Mouse (Mus musculus) liver, embryonic 11.5 days (tissue): ENCODE data around the gene Marc2. TPM values are rescaled to one million over a fixed set of nuclear protein-coding genes. Genes with fewer than 3 reads are reported as not detected.

Experiments used
- ATAC-seq: fragments of 200-750 bp; cut with Nextera tagmentation; replicated peaks from 2 replicates; pipeline ENCODE4 v1.8.0; 2017; ENCODE audit warnings: moderate number of reproducible peaks, mild to moderate bottlenecking, moderate TSS enrichment, moderate library complexity; ENCODE audit not compliant: low FRiP score
- DNase-seq: peaks from one replicate; pipeline ENCODE4 v3.0.0-alpha.2; 2017; ENCODE audit warnings: low spot score
- H3K27ac ChIP-seq: fragments of 300-500 bp; sonication (generic); 2 replicates; pipeline ENCODE4 v1.5.1; 2014; ENCODE audit warnings: mild to moderate bottlenecking, low read depth, low read length, control low read depth
- H3K27me3 ChIP-seq: fragments of 300-500 bp; sonication (generic); replicated peaks from 2 replicates; pipeline ENCODE4 v1.6.1; 2014; ENCODE audit warnings: low read length, mixed read lengths; ENCODE audit not compliant: control insufficient read depth, insufficient read depth
- H3K36me3 ChIP-seq: fragments of 300-500 bp; sonication (generic); 2 replicates; pipeline ENCODE4 v1.6.1; 2014; ENCODE audit warnings: mild to moderate bottlenecking, low read length, moderate library complexity, mixed read lengths; ENCODE audit not compliant: control insufficient read depth, insufficient read depth
- H3K4me1 ChIP-seq: fragments of 300-500 bp; sonication (generic); replicated peaks from 2 replicates; pipeline ENCODE4 v1.6.1; 2014; ENCODE audit warnings: low read length, mixed read lengths; ENCODE audit not compliant: control insufficient read depth, insufficient read depth
- H3K4me2 ChIP-seq: fragments of 300-500 bp; sonication (generic); 2 replicates; pipeline ENCODE4 v1.6.1; 2014; ENCODE audit warnings: mild to moderate bottlenecking, control low read depth, moderate library complexity
- H3K4me3 ChIP-seq: fragments of 300-500 bp; sonication (generic); 2 replicates; pipeline ENCODE4 v1.5.1; 2014; ENCODE audit warnings: low read depth, low read length, control low read depth
- H3K9ac ChIP-seq: fragments of 300-500 bp; sonication (generic); 2 replicates; pipeline ENCODE4 v1.6.1; 2014; ENCODE audit warnings: low read depth, low read length, control low read depth
- H3K9me3 ChIP-seq: fragments of 300-500 bp; sonication (generic); 2 replicates; pipeline ENCODE4 v1.6.1; 2016; ENCODE audit warnings: low read length, inconsistent platforms, mixed read lengths; ENCODE audit not compliant: control insufficient read depth
- WGBS: fragments of 180-500 bp; shearing (Covaris S2); extraction: QIAGEN DNeasy Blood & Tissue Kit; methylation state at CpG from one replicate; pipeline ENCODE4 v1.1.7; 2014; 5-methylcytosine and 5-hydroxymethylcytosine counted together
- polyA plus RNA-seq: library from polyadenylated mRNA; unstranded; fragments of >200 nt; fragmentation: Nextera tagmentation; extraction: Ambion mirVana; gene quantifications from 2 replicates; pipeline ENCODE4 v1.2.1, GENCODE M21; 2014

Marc2 gene
- polyA plus RNA-seq, 1 experiment from 2014 or later, result 250 TPM

- Histone ChIP-seq H3K4me2 (no peak overlapping the region), H3K27me3 (no peaks in the 10 kb centered on the region), H3K4me1 (peaks cover 7% of the 10 kb centered on the region; the same call in 1 of the 2 replicates), H3K9me3 (no peaks in the 10 kb centered on the region), H3K4me3 (no peak overlapping the region), H3K9ac (no peak overlapping the region), H3K27ac (no peak overlapping the region), H3K36me3 (no peaks in the 10 kb centered on the region)
- 84% methylated on average over 6 of the region's 6 CpGs for WGBS
- ATAC-seq, result no peak
- DNase-seq, result no peak
These were observed 16.4 kb upstream of the Marc2 start for GRCm38 (mm10) chr1:184862636-184863035.

- no peaks in the 10 kb centered on the region for H3K9me3 ChIP-seq
- no peak overlapping the region for H3K4me3 ChIP-seq
- H3K27ac ChIP-seq, result no peak overlapping the region
- ATAC-seq (no peak), DNase-seq (no peak)
- no peak overlapping the region for H3K9ac ChIP-seq
- H3K4me1 ChIP-seq, result peaks cover 4% of the 10 kb centered on the region; the same call in 1 of the 2 replicates
- WGBS, result 69% methylated on average over 2 of the region's 2 CpGs
- H3K36me3 ChIP-seq, result no peaks in the 10 kb centered on the region
- H3K4me2 ChIP-seq, result no peak overlapping the region
- no peaks in the 10 kb centered on the region for H3K27me3 ChIP-seq
These were observed 15.3 kb upstream of the Marc2 start for GRCm38 (mm10) chr1:184861551-184861950.

DNA sequence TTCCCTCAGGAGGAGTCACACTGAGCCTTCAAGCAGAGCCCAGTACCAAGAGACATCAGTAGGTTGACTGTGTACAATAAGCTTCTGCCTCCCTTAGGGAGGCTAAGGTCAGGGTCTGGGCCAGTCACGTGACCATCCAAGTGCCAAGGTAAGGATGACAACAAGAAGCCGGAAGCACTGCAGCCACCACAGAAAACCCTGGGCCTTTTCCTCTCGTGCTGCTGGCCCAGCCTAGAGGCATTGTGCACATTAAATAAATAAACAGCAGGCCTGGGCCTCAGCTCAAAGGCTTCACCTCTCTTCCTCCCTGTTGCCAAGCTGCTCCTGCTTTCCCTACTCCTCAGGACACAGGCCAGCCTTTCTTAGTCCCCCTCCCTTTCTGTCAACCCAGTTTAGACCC is 14.0 kb upstream of the Marc2 start:
- H3K4me3 ChIP-seq, result no peak overlapping the region
- WGBS, result 54% methylated on average over 3 of the region's 3 CpGs
- ATAC-seq (no peak), DNase-seq (no peak)
- H3K27ac ChIP-seq, result no peak overlapping the region
- H3K4me1 ChIP-seq, result 0 out of 2 replicates have a peak, but pooled peaks cover 3% of the 10 kb centered on the region
- H3K9me3 ChIP-seq, result no peaks in the 10 kb centered on the region
- H3K27me3 ChIP-seq, result no peaks in the 10 kb centered on the region
- no peak overlapping the region for H3K9ac ChIP-seq
- no peaks in the 10 kb centered on the region for H3K36me3 ChIP-seq
- no peak overlapping the region for H3K4me2 ChIP-seq

DNA sequence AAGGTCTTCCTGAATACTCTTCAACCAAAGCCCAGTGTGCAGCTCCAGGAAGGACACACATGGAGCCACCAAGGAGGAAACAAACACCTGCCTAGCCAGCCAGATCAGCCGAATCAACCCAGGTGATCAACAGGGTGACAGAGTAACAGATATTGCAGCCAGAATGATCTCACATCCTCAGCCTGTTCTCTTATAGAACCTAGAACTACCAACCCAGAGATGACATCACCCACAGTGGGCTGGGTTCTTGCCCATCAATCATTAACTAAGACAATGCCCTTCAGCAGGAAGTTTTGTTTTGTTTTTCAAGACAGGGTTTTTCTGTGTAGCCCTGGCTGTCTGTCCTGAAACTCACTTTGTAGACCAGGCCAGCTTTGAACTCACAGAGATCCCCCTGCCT is 12.0 kb upstream of the Marc2 start:
- DNase-seq (no peak), ATAC-seq (no peak)
- H3K27me3 ChIP-seq, result no peaks in the 10 kb centered on the region
- WGBS, result 63% methylated on average over 1 of the region's 1 CpGs
- H3K9ac ChIP-seq, result no peak overlapping the region
- no peaks in the 10 kb centered on the region for H3K36me3 ChIP-seq
- no peak overlapping the region for H3K4me3 ChIP-seq
- H3K27ac ChIP-seq, result no peak overlapping the region
- H3K4me1 ChIP-seq, result peaks cover 4% of the 10 kb centered on the region; the same call in 1 of the 2 replicates
- H3K4me2 ChIP-seq, result no peak overlapping the region
- H3K9me3 ChIP-seq, result no peaks in the 10 kb centered on the region

DNA sequence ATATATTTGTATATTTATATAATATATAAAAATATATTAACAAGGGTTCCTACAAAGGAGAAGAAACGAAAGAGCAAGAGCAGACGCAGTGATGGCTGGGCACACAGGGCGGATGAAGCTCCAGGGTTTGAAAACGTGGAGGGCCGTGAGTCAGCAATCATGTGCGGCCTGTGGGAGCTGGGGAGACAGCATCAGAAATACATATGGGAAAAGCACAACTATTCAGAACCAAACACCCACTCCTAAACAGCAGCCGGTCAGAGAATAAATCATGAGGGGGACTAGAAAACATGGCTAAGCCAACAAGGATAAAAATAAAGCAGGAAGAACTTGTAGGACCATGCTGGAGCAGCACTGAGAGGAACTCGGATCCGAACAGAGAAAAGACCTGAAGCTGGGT is 11.0 kb upstream of the Marc2 start:
- Histone ChIP-seq H3K4me3 (no peak overlapping the region), H3K4me2 (no peak overlapping the region), H3K27ac (no peak overlapping the region), H3K4me1 (peaks cover 5% of the 10 kb centered on the region), H3K9me3 (no peaks in the 10 kb centered on the region), H3K9ac (no peak overlapping the region), H3K27me3 (no peaks in the 10 kb centered on the region), H3K36me3 (no peaks in the 10 kb centered on the region)
- WGBS, result 84% methylated on average over 9 of the region's 9 CpGs
- DNase-seq (no peak), ATAC-seq (no peak)

DNA sequence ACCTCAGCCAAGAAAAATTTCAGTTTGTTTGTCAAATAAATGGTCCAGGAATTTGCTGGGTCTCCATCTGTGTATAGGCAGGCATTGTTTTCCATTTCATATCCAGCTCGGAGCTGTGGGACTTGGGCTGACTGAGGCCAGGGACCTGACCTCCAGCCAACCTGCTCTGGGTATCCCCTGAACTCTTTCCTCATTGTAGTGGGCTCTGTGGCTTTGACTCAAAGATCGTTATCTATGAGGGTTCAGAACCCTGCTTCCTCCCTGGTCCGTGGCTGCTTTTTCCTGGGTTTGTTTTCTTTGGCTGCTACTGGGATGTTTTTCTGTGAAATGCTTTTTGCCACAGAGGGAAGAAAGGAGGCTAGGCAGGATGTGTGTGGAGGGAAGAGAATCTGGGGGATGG is 7.7 kb upstream of the Marc2 start:
- H3K27me3 ChIP-seq, result no peaks in the 10 kb centered on the region
- peak overlapping the region; percentile 30 for H3K4me2 ChIP-seq
- 33% methylated on average over 3 of the region's 3 CpGs for WGBS
- H3K4me1 ChIP-seq, result peaks cover 18% of the 10 kb centered on the region
- H3K36me3 ChIP-seq, result no peaks in the 10 kb centered on the region
- DNase-seq, result no peak
- no peak overlapping the region for H3K27ac ChIP-seq
- no peaks in the 10 kb centered on the region for H3K9me3 ChIP-seq
- ATAC-seq, result no peak
- peak overlapping the region; percentile 47 for H3K9ac ChIP-seq
- no peak overlapping the region for H3K4me3 ChIP-seq

GRCm38 (mm10) chr1:184853339-184853738 is 7.1 kb upstream of the Marc2 start:
- peak overlapping the region; percentile 30 for H3K4me2 ChIP-seq
- 7% methylated on average over 5 of the region's 5 CpGs for WGBS
- H3K9me3 ChIP-seq, result no peaks in the 10 kb centered on the region
- H3K4me3 ChIP-seq, result no peak overlapping the region
- H3K36me3 ChIP-seq, result no peaks in the 10 kb centered on the region
- no peak overlapping the region for H3K27ac ChIP-seq
- H3K9ac ChIP-seq, result peak overlapping the region; percentile 47
- no peaks in the 10 kb centered on the region for H3K27me3 ChIP-seq
- peak; percentile 59 for ATAC-seq
- peaks cover 18% of the 10 kb centered on the region for H3K4me1 ChIP-seq
- peak; percentile 57 for DNase-seq

GRCm38 (mm10) chr1:184851741-184852618 is 5.7 kb upstream of the Marc2 start:
- ATAC-seq, result peak; percentile 92

DNA sequence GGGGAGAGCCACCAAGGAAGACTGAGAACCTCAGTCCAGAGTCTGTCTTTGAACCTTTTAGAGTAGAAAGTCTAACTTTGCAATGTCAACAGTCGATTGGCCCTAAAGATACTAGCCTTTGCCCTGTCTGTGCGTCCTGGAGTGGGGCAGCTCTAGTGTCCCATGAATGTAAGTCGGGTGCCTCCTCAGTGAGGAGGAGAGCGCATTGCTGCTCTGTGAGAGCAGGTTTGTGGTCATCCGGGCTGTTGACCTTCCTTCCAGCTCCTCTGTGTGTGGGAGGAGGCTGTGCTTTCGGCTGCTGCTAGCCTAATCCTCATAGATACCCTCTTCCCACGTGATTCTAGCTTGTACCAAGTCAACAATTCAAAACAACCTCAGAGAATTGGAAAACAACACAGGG is 4.9 kb upstream of the Marc2 start:
- Histone ChIP-seq H3K4me3 (no peak overlapping the region), H3K4me1 (peaks cover 23% of the 10 kb centered on the region), H3K9me3 (no peaks in the 10 kb centered on the region), H3K36me3 (no peaks in the 10 kb centered on the region), H3K9ac (peak overlapping the region; percentile 20; the same call in 1 of the 2 replicates), H3K27ac (peak overlapping the region; percentile 55), H3K4me2 (peak overlapping the region; percentile 59), H3K27me3 (no peaks in the 10 kb centered on the region)
- WGBS, result 35% methylated on average over 7 of the region's 7 CpGs
- no peak for ATAC-seq
- no peak for DNase-seq

More at GRCm38 (mm10) chr1:184851741-184852618, 5.7 kb upstream of the Marc2 start:
- Histone ChIP-seq H3K9me3 (no peaks in the 10 kb centered on the region), H3K36me3 (no peaks in the 10 kb centered on the region), H3K4me2 (peak overlapping the region; percentile 59), H3K27me3 (no peaks in the 10 kb centered on the region), H3K27ac (peak overlapping the region; percentile 55; the same call in 1 of the 2 replicates), H3K4me1 (peaks cover 18% of the 10 kb centered on the region), H3K4me3 (0 out of 2 replicates have a peak overlapping the region, but pooled peaks have one; percentile 14), H3K9ac (peak overlapping the region; percentile 13; the same call in 1 of the 2 replicates)
- WGBS, result 21% methylated on average over 31 of the region's 31 CpGs
- peak; percentile 72 for DNase-seq
